Mouse (Mus musculus) CH12.LX (cell line): ENCODE measurements at regions not wholly inside any gene's neighbourhood (a gene's known extent, or its start where the extent isn't known, plus 50 kb on each side); places are given as distances from the start of the nearest gene placed in this dataset.

ENCODE experiments used
- E2F4 ChIP-seq: IDR thresholded peaks from 2 replicates; pipeline ENCODE4 v1.6.1; 2011; ENCODE audit warnings: low read depth, low read length, improper control_type of control experiment; ENCODE audit not compliant: insufficient replicate concordance
- ETS1 ChIP-seq: conservative IDR thresholded peaks from 2 replicates; pipeline ENCODE4 v1.6.1; 2012; ENCODE audit warnings: low read depth, mild to moderate bottlenecking, inconsistent platforms, low read length, improper control_type of control experiment, moderate library complexity
- JUND ChIP-seq: conservative IDR thresholded peaks from 2 replicates; pipeline ENCODE4 v1.6.1; 2011; ENCODE audit warnings: low read depth, low read length, improper control_type of control experiment
- MAZ ChIP-seq: IDR thresholded peaks from 2 replicates; pipeline ENCODE4 v1.6.1; 2012; ENCODE audit warnings: low read depth, mild to moderate bottlenecking, inconsistent platforms, low read length, improper control_type of control experiment, moderate library complexity
- POLR2A ChIP-seq: IDR thresholded peaks from 2 replicates; pipeline ENCODE4 v1.6.1; 2011; ENCODE audit warnings: low read depth, mild to moderate bottlenecking, improper control_type of control experiment, low read length
- RCOR1 ChIP-seq: conservative IDR thresholded peaks from 2 replicates; pipeline ENCODE4 v1.6.1; 2012; ENCODE audit warnings: low read depth, mild to moderate bottlenecking, inconsistent platforms, low read length, improper control_type of control experiment
- TBP ChIP-seq: conservative IDR thresholded peaks from 2 replicates; pipeline ENCODE4 v1.6.1; 2011; ENCODE audit warnings: low read depth, low read length, improper control_type of control experiment
- TCF12 ChIP-seq: IDR thresholded peaks from 2 replicates; pipeline ENCODE4 v1.6.1; 2014; ENCODE audit warnings: low read depth, mild to moderate bottlenecking, inconsistent platforms, low read length, improper control_type of control experiment
- USF1 ChIP-seq: IDR thresholded peaks from 2 replicates; pipeline ENCODE4 v1.6.1; 2014; ENCODE audit warnings: low read depth, mild to moderate bottlenecking, inconsistent platforms, low read length, improper control_type of control experiment

- no peak for TF ChIP-seq RCOR1
- no peak for TF ChIP-seq TCF12
- TF ChIP-seq ETS1, result no peak
- TF ChIP-seq JUND, result no peak
- no peak for TF ChIP-seq TBP
- no peak for TF ChIP-seq E2F4
- TF ChIP-seq POLR2A, result no peak
- TF ChIP-seq USF1, result no peak
- no peak for TF ChIP-seq MAZ
Measured at GRCm38 (mm10) chr4:81677205-81677604, 234.6 kb upstream of the Mpdz start.
